Mouse (Mus musculus) layer of hippocampus, adult 2 months (tissue): ENCODE results near the gene Mob1b. TPM values are rescaled to one million over a fixed set of nuclear protein-coding genes. Genes with fewer than 3 reads are reported as not detected.

Experiments
- DNase-seq, 2 experiments: peaks; one replicate each; pipeline ENCODE4 v3.0.0; 2022; ENCODE audit warnings: low spot score in 2 of 2
- H3K27ac ChIP-seq: fragments of 200-600 bp; 2 replicates; pipeline ENCODE4 v1.8.1; 2022
- H3K4me3 ChIP-seq: fragments of 200-600 bp; 2 replicates; pipeline ENCODE4 v1.8.1; 2022; ENCODE audit warnings: mild to moderate bottlenecking
- CTCF ChIP-seq: fragments of 200-600 bp; conservative IDR thresholded peaks from 2 replicates; pipeline ENCODE4 v1.8.1; 2022; ENCODE audit warnings: antibody characterized with exemption, mild to moderate bottlenecking, moderate library complexity
- total RNA-seq, 2 experiments: library from RNA; stranded (reverse); gene quantifications; 2 replicates each; pipeline ENCODE4 v1.2.3; 2021

Gene Mob1b
- total RNA-seq, 2 experiments from 2014 or later, result 29.6 to 31.9 TPM

- Histone ChIP-seq H3K4me3 (peak within 1 kb of the TSS; percentile 89), H3K27ac (peak within 1 kb of the TSS; percentile 81)
- DNase-seq, result peak; percentile 96
- no peak for TF ChIP-seq CTCF
Measured at GRCm38 (mm10) chr5:88764987-88765481, 44.4 kb downstream of the Mob1b start, which contains the start of gene Dck. Dck (plus strand) TSS chr5:88764996.

- no peak for DNase-seq
- Histone ChIP-seq H3K4me3 (peak overlapping the region; percentile 89), H3K27ac (peak overlapping the region; percentile 81)
- TF ChIP-seq CTCF, result no peak
Measured at GRCm38 (mm10) chr5:88765587-88765986, 44.9 kb downstream of the Mob1b start.

GRCm38 (mm10) chr5:88766121-88766520, 45.5 kb downstream of the Mob1b start:
- no peak for DNase-seq
- Histone ChIP-seq H3K4me3 (no peak overlapping the region), H3K27ac (no peak overlapping the region)
- no peak for TF ChIP-seq CTCF

GRCm38 (mm10) chr5:88766863-88767262, 46.2 kb downstream of the Mob1b start:
- Histone ChIP-seq H3K27ac (no peak overlapping the region), H3K4me3 (no peak overlapping the region)
- no peak for DNase-seq
- TF ChIP-seq CTCF, result no peak

GRCm38 (mm10) chr5:88768201-88768600, 47.5 kb downstream of the Mob1b start:
- Histone ChIP-seq H3K4me3 (no peak overlapping the region), H3K27ac (no peak overlapping the region)
- no peak for DNase-seq
- TF ChIP-seq CTCF, result no peak

- DNase-seq, result no peak
- TF ChIP-seq CTCF, result no peak
- H3K27ac ChIP-seq, result no peak overlapping the region
- H3K4me3 ChIP-seq, result no peak overlapping the region
Measured at GRCm38 (mm10) chr5:88782072-88782765, 61.6 kb downstream of the Mob1b start.

GRCm38 (mm10) chr5:88785059-88785458, 64.4 kb downstream of the Mob1b start:
- no peak for TF ChIP-seq CTCF
- Histone ChIP-seq H3K4me3 (no peak overlapping the region), H3K27ac (no peak overlapping the region)
- no peak for DNase-seq

GRCm38 (mm10) chr5:88790675-88791074, 70.0 kb downstream of the Mob1b start:
- H3K4me3 ChIP-seq, result no peak overlapping the region
- no peak for TF ChIP-seq CTCF
- H3K27ac ChIP-seq, result no peak overlapping the region
- no peak for DNase-seq

- peak; percentile 79 for TF ChIP-seq CTCF
- DNase-seq, result peak; percentile 48 to 61
- Histone ChIP-seq H3K27ac (peak overlapping the region; percentile 47; the same call in 1 of the 2 replicates), H3K4me3 (no peak overlapping the region; the same call in 1 of the 2 replicates)
Measured at GRCm38 (mm10) chr5:88791256-88792245, 70.9 kb downstream of the Mob1b start.

- no peak overlapping the region for H3K4me3 ChIP-seq
- no peak for DNase-seq
- no peak overlapping the region for H3K27ac ChIP-seq
- no peak for TF ChIP-seq CTCF
Measured at GRCm38 (mm10) chr5:88793676-88794075, 73.0 kb downstream of the Mob1b start.

- no peak for DNase-seq
- TF ChIP-seq CTCF, result peak; percentile 19
- no peak overlapping the region for H3K4me3 ChIP-seq
- no peak overlapping the region for H3K27ac ChIP-seq
Measured at GRCm38 (mm10) chr5:88795910-88796584, 75.4 kb downstream of the Mob1b start.

GRCm38 (mm10) chr5:88796588-88796987, 75.9 kb downstream of the Mob1b start:
- no peak for TF ChIP-seq CTCF
- DNase-seq, result no peak
- no peak overlapping the region for H3K27ac ChIP-seq
- no peak overlapping the region for H3K4me3 ChIP-seq

- H3K27ac ChIP-seq, result no peak overlapping the region
Measured at GRCm38 (mm10) chr5:88797121-88797520, 76.5 kb downstream of the Mob1b start.

More at GRCm38 (mm10) chr5:88797121-88797520, 76.5 kb downstream of the Mob1b start:
- DNase-seq, result no peak
- TF ChIP-seq CTCF, result no peak
- no peak overlapping the region for H3K4me3 ChIP-seq
